Mouse (Mus musculus) ES-E14 (cell line): Measurements from ENCODE around the gene Sctr. TPM values are rescaled to one million over a fixed set of nuclear protein-coding genes. Genes with fewer than 3 reads are reported as not detected.

Source experiments
- DNase-seq: peaks from one replicate; pipeline ENCODE4 v3.0.0-alpha.2; 2013; ENCODE audit warnings: low read depth, low spot score
- H3K27ac ChIP-seq: 2 replicates; pipeline ENCODE4 v1.5.1; 2012; ENCODE audit warnings: low read depth, mild to moderate bottlenecking, low read length, moderate library complexity, mixed read lengths; ENCODE audit not compliant: poor library complexity, insufficient read depth, severe bottlenecking
- H3K36me3 ChIP-seq: 2 replicates; pipeline ENCODE4 v1.6.1; 2012; ENCODE audit warnings: mild to moderate bottlenecking, low read length, moderate library complexity, mixed read lengths; ENCODE audit not compliant: control insufficient read depth, poor library complexity, insufficient read depth, severe bottlenecking
- H3K4me1 ChIP-seq, 2 experiments: fragments of 150-350 bp in 1 of 2; sonication (generic) in 1 of 2; 2 replicates each; pipeline ENCODE4 v1.6.1; 2012; ENCODE audit warnings: low read length in 2 of 2, mild to moderate bottlenecking in 1 of 2, mixed read lengths in 1 of 2; ENCODE audit not compliant: control insufficient read depth in 2 of 2, insufficient read depth in 2 of 2, poor library complexity in 1 of 2
- H3K4me3 ChIP-seq, 2 experiments: fragments of 150-350 bp in 1 of 2; sonication (generic) in 1 of 2; 2 replicates each; pipeline ENCODE4 v1.5.1; 2012; ENCODE audit warnings: low read length in 2 of 2, low read depth in 1 of 2, mild to moderate bottlenecking in 1 of 2, mixed read lengths in 1 of 2; ENCODE audit not compliant: insufficient read depth in 1 of 2, poor library complexity in 1 of 2, severe bottlenecking in 1 of 2
- H3K9ac ChIP-seq: 2 replicates; pipeline ENCODE4 v1.6.1; 2012; ENCODE audit warnings: low read depth, mild to moderate bottlenecking, low read length, mixed read lengths; ENCODE audit not compliant: poor library complexity, insufficient read depth, severe bottlenecking
- H3K9me3 ChIP-seq: fragments of 150-350 bp; sonication (generic); 2 replicates; pipeline ENCODE4 v1.6.1; 2012; ENCODE audit warnings: low read depth, mild to moderate bottlenecking, low read length; ENCODE audit not compliant: control insufficient read depth, insufficient read depth
- CHD2 ChIP-seq: IDR thresholded peaks from 2 replicates; pipeline ENCODE4 v1.6.1; 2014; ENCODE audit warnings: mild to moderate bottlenecking, low read depth, low read length, inconsistent platforms
- HCFC1 ChIP-seq: IDR thresholded peaks from 2 replicates; pipeline ENCODE4 v1.6.1; 2012; ENCODE audit warnings: low read length, inconsistent platforms, borderline replicate concordance; ENCODE audit not compliant: insufficient read depth
- MAFK ChIP-seq: IDR thresholded peaks from 2 replicates; pipeline ENCODE4 v1.6.1; 2014; ENCODE audit warnings: mild to moderate bottlenecking, low read depth, low read length, inconsistent platforms; ENCODE audit not compliant: insufficient read depth
- ZC3H11A ChIP-seq: IDR thresholded peaks from 2 replicates; pipeline ENCODE4 v1.6.1; 2012; ENCODE audit warnings: low read depth, mild to moderate bottlenecking, inconsistent platforms, low read length, borderline replicate concordance
- ZNF384 ChIP-seq: IDR thresholded peaks from 2 replicates; pipeline ENCODE4 v1.6.1; 2012; ENCODE audit warnings: low read depth, low read length, inconsistent platforms
- in situ Hi-C, 2 experiments: fragments of 600-800 bp; cut with MboI; formaldehyde crosslinking; loops; one replicate each; pipeline ENCODE4 v1.15.1; 2025; ENCODE audit warnings: low sequenced_read_pairs in 2 of 2, inconsistent platforms in 1 of 2; ENCODE audit not compliant: unreplicated experiment in 2 of 2
- total RNA-seq: library from RNA; depleted of rRNA; stranded (reverse); fragments of 300-350 nt; gene quantifications from 2 replicates; pipeline ENCODE4 v1.2.3, GENCODE M21; 2012

Gene Sctr
- total RNA-seq, 1 experiment: 0.22 TPM

DNA sequence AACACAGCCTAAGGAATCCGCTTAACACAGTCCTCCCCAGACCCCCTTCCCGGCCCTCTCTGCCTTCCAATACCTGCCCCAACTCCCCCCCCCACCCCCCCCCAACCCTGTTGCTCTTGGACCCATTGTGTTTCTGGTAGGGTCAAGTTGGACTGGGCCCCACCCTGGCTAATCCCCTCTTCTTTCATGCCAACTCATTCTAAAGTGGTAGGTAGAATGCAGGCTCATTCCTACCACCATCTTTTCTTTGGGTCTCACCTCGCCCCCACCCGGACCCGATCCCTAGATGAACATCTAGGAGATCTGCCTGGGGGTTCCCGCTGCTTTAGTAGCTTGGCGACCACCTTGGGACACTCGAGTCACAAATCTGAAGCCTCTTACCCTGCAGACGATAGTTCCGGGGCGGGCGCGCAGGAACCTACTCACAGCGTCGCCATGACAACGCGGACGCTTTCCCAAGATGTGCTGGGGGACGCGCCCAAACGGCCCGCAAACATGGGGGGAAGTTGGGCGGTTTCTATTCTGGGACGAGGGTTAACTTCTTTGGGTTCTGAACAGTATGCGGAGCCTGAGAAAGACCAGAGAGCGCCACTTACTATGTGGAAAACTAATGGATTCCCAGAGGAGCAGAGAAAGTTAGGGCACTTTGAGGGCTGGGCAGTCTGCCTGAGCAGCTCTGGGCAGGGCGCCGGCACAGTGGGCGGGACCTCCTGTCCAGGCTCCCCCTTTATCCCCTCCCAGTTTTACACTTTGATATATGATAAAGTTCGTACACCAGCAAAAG lies 9.7 kb upstream of the Sctr start, which contains the start of gene Cfap221:
Gene Cfap221 (minus strand): TSS at position 437 of the 784 bp plus-strand sequence.
- DNase-seq: peak; percentile 60
- no peaks in the 10 kb centered on the region for H3K9me3 ChIP-seq
- TF ChIP-seq ZNF384: no peak
- no peak; the same call in 1 of the 2 replicates for TF ChIP-seq HCFC1
- TF ChIP-seq ZC3H11A: no peak
- no peak for TF ChIP-seq MAFK
- TF ChIP-seq CHD2: no peak
- no peak within 1 kb of the TSS for H3K27ac ChIP-seq
- in situ Hi-C loops: no loop called here
- peaks cover 2 to 4% of the 10 kb centered on the region in 2 experiments; a peak in 1 of 4 replicates for H3K4me1 ChIP-seq
- H3K9ac ChIP-seq: peak within 1 kb of the TSS; percentile 64
- H3K4me3 ChIP-seq: peak within 1 kb of the TSS; percentile 64 to 79
- H3K36me3 ChIP-seq: no peaks in the 10 kb centered on the region

DNA sequence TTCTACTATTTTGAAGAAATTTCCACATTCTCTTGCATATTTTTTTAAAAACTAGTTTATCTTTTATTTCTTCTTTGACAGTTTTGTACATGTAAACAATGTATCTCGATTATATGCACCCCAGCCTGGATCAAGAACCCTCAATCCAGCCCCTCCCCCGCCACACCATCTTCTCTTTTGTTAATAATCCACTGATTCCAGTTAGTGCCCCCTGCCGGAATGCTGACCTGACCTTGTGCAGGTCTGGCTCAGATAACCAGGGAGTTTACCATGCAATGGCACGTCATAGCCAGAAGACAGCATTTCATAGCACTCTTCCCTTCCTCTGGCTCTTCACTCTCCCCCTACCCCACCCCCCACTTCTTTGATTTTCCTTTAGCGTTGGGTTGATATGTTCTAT lies 9.1 kb upstream of the Sctr start:
- H3K4me1 ChIP-seq: peaks cover 2 to 4% of the 10 kb centered on the region in 2 experiments; a peak in 1 of 4 replicates
- TF ChIP-seq CHD2 (no peak), ZNF384 (no peak), HCFC1 (no peak), MAFK (no peak), ZC3H11A (no peak)
- H3K9me3 ChIP-seq: no peaks in the 10 kb centered on the region
- H3K9ac ChIP-seq: no peak overlapping the region
- H3K36me3 ChIP-seq: no peaks in the 10 kb centered on the region
- no peak overlapping the region for H3K27ac ChIP-seq
- no peak for DNase-seq
- in situ Hi-C loops: no loop called here
- peak overlapping the region in 1 of 2 experiments; percentile 79; a peak in 2 of 4 replicates for H3K4me3 ChIP-seq

DNA sequence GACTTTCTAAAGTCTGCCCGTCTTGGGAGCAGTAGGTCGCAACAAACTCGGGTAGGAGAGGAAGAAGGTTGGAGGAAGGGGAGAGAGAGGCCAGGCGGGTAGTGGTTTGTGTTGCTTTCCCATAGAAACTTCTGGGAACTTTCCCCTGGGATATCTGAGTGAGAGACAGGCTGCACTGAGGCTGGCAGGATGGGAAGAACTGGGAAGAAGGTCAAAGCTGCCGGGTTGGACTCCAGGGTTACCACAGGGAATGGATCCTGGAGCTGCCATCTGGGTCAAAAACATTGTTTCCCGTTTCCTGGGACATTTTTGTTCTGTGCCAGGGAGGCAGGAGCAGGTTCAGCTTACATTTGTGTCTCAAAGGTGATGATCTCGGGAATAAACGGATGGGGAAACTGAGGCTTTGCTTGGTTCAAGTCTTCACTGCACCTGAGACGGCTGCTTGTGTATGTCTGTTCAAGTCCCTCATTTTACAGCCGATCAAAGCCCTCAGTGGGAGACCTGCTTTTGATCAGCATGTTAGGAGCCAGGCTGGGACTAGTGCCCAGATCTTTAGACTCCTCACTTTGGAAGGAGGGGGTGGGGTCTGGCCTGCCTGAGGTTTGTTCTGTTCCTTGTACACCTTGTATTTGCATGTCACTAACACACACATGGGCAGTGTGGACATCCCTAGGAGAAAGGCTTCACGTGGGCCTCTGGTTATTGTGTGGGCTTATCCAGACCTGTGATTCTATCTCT lies 1.3 kb downstream of the Sctr start:
- Histone ChIP-seq H3K27ac (no peak overlapping the region), H3K36me3 (no peaks in the 10 kb centered on the region), H3K4me3 (0 out of 4 replicates have a peak overlapping the region, but pooled peaks of 1 of the 2 experiments have one; percentile 52), H3K9ac (no peak overlapping the region), H3K9me3 (no peaks in the 10 kb centered on the region), H3K4me1 (peaks cover 0 to 4% of the 10 kb centered on the region in 2 experiments; a peak in 1 of 4 replicates)
- TF ChIP-seq CHD2 (no peak), MAFK (no peak), ZC3H11A (no peak), HCFC1 (no peak), ZNF384 (no peak)
- no peak for DNase-seq
- in situ Hi-C loops: no loop called here

DNA sequence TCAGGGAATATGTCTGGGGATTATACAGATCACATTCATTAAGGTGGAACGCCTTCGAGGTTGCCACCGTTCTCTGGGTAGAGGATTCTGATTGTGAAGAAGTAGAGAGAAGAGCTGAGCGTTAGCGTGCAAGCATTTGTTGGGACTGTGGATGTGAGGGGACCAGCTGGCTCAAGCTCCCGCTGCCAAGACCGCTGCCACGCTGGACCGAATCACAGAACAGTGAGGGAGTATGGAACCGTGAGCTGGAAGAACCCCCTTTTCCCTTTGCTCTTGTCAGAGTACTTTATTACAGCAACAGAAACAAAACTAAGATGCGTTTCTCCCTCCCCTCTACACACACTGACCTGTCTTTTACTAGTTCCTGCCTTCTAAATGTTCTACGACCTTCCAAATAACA lies 5.9 kb downstream of the Sctr start:
- Histone ChIP-seq H3K27ac (no peak overlapping the region), H3K9me3 (no peaks in the 10 kb centered on the region)
- in situ Hi-C loops: no loop called here

More for the DNA sequence above, 5.9 kb downstream of the Sctr start:
- Histone ChIP-seq H3K4me1 (no peaks in the 10 kb centered on the region), H3K4me3 (no peak overlapping the region), H3K9ac (no peak overlapping the region), H3K36me3 (no peaks in the 10 kb centered on the region)
- no peak for DNase-seq
- TF ChIP-seq ZC3H11A: no peak
- no peak for TF ChIP-seq HCFC1
